Mouse (Mus musculus) lung, postnatal 14 days (tissue): Measurements from ENCODE around the gene Muc13.

Source experiments
- DNase-seq: peaks from one replicate; pipeline ENCODE4 v3.0.0; 2021

The Muc13 gene

DNA sequence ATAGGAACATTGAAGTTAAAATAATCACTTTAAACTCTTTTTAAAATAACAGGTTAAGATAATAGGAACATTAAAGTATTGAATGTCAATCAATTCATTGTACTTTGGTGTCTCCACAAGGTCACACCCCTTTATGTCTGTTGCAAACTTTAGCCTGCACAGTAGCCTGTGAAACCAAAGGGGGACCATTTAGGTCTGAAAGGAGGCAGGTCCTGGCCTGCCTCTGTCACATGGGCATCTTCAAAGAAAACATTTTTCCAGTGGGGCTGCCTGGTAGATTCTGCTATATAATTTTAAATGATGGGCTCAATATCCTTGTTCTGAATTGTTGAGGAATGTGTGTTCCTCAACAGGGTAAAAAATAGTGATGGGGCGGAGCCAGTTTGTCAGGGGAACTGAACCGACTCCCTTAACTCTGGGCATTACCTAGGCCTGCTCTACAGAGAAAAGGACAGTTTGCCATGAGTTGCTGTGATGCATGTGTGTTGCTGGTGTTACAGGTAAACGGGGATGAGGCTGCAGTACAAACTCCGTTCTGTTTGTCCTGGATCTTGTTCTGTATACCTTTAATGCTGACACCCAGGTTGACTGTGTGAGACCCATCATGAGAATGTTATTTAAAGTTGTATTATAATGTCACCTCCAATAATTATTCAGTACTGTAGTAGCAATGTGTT, 22.9 kb upstream of the Muc13 start:
- no peak for DNase-seq

DNA sequence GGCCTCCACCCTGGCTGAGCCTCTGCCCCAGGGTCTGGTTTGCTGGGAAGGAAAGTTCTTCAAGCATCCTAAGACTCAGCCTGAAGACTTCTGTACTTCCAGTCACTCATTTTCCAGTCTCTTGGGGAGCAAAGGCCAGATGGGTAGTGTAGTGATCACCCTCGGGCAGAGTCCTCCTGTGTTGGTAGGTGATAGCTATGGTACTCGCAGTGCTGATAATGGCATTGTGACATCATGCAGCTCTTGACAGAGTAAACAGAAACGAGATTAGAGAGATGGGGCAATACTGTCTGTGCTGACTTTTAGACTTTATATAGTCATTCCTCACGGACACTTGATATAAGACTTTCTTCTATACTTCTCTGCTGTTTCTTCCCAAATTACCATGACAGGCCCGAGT, 21.0 kb upstream of the Muc13 start:
- DNase-seq, result no peak

DNA sequence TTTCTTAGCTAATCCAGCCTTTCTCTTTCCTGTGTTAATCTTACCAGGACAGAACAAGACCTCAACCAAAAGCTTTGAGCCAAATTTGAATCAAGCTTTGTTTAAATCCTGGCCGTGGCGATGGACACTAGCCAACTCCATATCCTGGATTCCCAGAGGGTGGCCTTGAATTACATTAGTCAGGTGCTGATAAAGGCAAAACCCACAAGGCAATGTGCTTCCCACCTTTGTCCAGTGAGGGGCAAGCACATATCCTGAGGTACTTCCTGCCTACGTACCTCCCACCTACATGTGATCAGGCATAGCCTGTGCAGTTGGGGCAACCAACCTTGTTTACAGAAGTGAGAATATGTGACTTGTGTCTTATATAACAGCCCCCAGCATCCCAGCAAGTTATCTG, 18.9 kb upstream of the Muc13 start:
- no peak for DNase-seq

DNA sequence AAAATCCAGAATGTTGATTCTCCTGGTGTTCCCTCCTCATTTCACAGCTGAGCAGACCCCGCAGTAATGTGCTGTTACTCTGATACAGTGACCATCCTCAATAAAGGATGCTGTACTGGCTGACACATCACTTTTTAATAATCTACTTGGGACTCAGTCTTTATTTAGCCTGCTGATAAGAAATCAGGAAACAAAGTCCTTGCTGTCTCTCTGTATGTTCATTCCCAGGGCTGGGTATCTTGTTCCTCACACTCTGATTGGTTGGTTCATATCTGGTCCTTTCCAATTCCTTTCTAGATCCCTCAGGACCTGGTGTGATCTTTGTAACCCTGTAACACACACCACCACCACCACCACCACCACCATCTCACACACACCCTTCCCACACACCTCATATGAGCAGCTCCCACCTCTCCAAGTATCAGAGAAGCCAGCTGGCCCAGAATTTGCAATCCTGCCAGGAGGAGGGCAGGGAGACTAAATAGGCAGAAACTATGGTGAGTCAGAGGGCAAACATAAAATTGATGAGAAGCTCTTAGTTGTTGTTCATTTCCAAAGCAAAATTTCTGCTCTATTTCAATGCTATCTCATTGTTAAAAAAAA, 18.0 kb upstream of the Muc13 start:
- DNase-seq, result no peak

DNA sequence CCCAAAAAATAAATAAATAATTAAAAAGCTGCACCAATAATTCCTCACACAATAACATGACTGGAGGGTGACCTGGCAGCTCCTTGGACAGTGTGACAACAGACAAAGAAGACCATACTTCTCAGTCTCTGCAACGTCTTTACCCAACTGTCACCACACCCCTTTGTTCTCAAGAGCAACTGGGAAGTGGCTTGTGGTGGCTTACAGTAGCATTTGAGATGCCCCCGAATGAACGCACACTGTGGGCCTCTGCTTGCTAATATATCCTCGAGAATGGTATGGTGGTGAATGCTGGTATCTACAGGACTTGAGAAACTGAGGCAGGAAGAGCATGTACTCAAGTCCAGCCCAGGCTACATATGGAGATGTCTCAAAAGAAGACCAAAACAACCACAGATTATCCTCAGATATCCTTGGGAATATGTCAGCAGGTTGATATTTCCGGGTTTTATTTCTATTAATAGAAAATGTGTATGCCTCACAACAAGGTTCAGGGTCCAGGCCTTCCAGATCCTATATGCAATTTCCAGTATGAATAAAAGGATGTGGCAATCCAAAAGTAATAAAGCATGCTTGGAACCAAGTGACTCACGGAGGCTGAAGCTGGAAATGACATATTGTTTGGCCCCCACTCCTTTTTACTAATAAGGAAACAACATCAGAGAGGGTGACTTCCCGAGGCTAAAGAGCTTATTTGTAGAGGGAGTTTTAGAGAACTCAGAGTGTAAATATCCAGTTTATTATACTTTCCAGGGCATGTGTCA, 16.9 kb upstream of the Muc13 start:
- no peak for DNase-seq

DNA sequence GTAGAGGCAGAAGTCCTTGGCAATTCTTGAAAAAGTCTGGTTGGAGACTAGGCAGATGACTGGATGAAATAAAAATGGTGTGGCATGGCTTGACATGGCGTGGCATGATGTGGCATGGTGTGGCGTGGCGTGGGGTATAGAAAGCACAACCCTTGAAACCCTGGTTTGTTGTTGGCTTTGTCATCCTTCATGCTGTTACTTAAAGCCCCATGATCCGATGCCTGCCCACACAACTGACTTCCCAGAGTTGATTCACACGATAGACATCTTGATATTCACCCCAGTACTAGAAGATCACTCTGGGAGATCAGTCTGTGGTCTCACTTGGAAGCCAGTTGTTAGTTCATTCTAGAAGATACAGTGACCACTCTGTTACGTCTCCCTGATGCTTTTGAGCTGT, 16.2 kb upstream of the Muc13 start:
- DNase-seq, result no peak

DNA sequence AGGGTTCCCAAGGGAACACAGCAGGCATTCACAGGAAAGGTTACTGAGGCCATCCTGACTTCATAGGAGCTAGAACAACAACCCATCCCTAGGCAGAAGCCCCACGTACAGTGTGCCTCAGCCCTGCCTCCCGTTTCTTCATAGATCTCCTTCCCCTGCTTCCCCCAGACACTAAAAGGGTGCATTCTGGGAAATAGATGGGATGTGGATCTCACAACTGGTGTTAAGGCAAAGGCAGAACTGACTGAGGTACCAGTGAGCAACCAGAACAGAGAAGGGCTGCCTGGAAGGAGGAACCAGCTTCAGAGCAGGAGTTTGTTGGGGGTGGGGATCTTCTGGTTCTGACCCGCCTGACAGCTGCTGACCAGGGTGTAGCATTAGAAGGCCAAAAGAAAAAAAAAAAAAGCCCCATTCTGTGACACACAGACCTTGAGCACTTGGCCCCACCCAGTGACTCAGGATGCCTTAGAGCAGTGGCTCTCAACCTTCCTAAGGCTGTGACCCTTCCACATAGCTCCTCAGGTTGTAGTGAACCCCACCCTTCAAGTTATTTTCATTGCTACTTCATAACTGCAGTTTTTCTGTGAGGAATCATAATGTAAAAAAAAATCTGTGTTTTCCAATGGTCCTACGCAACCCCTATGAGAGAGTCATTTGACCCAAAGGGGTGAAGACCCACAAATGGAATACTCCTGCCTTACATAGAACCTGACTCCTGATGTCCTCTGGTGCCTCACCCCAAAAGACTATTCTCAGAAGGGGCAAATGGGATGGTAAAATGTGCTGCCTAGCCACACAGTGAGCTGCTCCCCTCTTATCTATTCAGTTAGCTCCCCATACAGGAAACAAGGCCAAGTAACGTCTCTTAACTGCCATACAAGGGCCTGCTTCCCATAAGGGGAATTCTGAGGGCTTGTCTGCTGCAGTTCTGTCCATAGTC, 11.8 kb upstream of the Muc13 start:
- no peak for DNase-seq

DNA sequence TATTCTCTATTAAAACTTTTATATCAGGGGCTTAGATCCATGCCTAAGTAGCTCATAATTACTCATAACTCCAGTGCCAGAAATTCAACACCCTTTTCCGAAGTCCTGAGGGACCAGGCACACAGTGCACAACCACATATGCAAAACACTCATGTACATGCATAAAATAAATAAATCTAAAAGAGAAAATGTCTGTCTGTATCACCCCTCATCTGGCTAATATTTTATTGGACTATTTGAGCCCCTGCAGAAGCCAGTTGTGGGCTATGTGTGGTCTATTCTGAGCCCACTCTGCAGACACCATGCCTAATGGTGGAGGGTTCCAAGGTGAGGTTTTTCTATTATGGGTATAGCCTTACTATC, 11.1 kb upstream of the Muc13 start:
- no peak for DNase-seq

DNA sequence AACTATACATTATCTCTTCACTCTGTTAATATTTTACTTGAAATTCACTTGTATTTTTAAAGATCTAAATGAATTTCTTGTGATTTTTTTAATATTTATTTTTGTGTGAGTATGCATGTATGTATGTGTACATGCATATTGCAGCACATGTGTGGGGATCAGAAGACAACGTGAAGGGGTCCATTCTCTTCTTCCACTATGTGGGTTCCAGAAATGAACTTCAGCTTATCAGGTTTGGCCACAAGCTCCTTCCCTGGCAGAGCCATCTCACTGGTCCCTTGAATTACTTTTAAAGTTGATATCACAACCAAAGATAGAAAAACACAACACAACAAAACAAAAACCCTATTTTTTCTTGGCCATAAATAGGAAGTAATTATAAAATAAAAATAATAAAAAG, 9.3 kb upstream of the Muc13 start:
- no peak for DNase-seq

DNA sequence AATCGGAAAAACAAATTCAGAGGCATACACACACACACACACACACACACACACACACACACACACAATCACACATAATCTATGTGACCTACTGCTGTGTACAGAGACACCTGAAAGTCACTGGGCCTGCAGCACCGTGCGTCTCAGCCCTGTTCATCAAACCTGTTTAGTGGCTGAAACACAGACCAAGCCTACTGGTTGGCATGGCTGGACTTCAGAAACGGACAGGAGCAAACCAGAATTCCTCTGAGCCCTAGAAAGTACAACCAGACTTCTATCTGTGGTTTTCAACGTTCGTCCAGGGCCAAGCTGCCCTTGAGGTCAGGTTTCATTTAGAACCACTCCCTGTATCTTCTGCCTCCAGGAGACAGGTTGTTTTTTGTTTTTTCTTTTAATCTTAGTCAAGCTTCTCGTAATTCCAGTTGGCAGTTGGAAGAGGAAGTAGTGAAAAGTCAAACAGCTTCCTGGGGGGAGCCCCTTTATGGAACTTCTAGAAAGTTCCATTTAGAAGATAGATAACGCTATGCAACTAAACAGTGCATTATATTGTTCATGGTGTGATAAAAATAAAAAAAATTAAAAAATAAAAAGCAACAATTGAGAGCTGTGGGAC, 8.6 kb upstream of the Muc13 start:
- DNase-seq, result no peak

DNA sequence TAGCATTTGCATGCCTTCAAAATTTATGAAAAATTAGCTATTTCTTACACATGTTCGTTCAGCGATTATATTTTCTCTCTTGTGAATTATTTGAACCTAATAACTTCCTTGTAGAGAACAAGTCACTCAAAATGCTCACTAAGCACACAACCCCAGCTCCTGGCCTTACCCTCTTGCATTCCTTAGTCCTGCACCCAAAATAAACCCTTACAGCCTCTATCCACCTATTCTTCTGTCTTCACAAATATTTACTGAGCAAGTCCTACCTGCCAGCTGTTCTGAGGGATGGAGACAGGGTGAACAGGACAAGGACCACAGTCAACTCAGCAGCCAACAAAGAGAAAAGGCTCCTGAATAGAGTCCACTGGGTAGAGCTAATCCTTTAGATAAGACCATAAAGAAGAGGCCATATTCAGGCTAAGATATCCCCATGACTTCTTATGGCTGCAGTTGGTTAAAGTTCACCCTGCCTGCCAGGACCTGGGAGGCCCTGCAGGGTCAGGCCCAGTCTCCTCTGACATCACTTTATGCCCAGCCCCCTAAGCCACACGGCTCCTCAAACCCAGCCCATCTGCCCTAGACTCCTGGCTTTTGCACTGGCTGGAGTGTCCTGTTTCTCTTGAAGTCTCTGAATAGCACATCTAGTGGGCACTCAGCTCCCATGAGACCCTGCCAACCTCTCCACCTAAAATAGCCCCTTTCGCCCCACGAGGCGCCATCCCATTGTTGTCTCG, 7.0 kb upstream of the Muc13 start:
- no peak for DNase-seq

DNA sequence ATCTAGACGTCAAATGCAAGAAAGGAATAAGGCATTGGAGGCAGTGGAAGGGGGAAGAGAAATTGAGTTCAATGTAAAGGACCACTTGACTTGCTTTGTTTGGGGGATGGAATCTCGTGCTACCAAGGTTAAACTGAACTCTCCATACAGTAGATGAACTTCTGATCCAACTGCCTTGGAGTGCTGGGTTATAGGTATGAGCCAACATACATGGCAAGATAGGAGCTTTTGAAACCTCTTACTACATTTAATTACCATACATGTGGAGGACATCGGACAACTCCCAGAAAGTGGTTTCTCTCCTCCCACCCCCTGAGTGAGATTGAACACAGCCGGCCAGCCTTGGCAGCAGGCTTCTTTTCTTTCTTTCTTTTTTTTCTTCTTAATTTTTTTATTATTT, 1.3 kb downstream of the Muc13 start:
- DNase-seq, result no peak

DNA sequence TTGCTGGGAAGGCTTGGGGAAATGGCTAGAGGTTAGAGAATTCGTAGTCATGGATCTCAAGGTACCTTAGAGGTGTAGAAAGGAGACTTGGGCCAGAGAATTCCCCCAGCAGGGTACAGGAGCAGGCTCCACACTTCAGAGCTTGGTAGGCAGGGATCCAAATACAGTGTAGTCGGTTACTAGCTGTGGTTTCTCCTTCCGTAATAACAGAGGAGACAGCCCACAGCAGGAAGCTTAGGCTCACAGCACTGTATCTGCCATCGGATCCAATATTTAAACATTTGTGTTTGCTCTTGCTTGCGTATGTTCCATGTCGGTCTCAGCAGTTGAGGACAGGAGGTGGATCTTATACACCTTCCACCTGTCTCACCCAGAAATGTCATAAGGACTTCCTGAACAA, 2.0 kb downstream of the Muc13 start:
- no peak for DNase-seq

DNA sequence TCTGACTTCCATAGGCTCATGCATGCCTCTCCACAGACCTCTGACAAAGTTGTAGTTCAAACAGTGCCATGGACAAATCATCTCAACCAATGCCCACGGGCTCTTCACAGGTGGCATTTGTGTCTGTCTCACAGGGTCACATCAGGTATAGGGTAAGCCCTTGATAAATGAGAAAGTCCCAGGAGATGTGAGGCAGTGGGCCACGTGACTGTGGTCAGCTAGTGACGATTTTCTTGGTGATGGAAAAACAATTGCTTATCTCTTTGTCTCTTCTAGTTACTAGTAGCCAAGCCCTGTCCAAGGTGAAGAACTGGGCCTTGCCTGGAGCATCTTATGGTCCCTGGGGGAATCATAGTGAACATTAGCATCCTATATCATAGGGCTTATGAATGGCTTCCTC, 2.9 kb downstream of the Muc13 start:
- no peak for DNase-seq

DNA sequence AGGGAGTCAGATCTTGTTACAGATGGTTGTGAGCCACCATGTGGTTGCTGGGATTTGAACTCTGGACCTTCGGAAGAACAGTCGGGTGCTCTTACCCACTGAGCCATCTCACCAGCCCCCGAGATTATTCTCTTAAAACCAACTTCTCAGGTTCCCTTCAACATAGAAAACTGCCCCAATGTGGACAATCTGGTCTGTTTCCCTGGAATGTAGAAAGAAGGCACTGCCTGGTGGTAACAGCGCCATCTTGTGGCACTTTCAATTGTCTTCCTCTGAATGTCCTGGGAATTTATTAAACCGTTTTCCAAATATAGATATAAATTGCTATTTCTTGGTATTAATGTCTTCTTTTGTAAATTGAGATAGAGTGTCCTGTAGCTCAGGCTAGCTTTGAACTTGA, 4.0 kb downstream of the Muc13 start:
- DNase-seq, result peak; percentile 80

DNA sequence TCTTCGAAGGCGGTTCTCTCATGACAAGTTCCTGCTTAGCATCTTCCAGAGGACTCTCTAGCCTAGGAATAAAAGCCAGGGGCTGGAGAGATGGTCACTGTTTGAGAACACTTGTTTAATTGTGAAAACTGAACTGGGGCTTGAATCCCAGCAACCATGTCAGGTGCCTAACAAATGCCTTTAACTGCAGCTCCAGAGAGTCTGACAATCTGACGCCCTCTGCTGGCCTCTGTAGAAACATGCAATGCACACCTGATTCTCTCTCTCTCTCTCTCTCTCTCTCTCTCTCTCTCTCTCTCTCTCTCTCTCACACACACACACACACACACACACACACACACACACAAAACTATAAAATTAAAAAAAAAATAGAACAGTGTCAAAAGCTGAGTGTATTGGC, 16.2 kb downstream of the Muc13 start:
- DNase-seq, result no peak

DNA sequence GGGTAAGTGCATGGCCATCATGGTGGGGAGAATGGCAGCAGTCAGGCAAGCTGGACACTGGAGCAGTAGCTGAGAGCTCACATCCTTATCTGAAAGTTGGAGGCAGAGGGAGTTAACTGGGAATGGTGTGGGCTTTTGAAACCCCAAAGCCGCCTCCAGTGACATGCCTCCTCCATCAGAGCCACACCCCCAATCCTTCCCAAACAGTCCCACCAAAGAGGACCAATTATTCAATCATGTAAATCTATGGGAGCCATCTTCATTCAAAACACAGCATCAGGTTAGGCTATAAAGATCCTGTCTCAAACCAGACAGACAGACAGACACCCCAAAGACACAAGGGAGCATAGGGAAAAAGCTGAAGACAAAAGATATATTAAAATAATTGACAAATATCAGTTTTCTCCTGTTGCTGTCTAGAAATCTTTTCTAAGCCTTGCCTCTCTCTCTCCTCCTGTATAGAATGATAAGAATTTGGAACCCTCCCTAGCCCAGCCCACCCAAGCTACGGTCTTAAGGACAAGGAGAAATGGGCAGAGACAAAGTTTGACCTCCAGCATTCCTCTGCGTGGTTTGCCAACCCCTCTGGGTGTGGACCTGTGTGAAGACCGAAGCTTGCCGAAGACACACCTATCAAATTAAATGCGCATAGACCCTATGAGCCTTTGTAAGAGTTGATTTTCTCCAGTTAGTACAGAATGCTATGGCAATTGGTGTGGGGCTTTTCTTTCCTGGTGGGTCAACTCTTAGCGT, 24.8 kb downstream of the Muc13 start:
- no peak for DNase-seq

DNA sequence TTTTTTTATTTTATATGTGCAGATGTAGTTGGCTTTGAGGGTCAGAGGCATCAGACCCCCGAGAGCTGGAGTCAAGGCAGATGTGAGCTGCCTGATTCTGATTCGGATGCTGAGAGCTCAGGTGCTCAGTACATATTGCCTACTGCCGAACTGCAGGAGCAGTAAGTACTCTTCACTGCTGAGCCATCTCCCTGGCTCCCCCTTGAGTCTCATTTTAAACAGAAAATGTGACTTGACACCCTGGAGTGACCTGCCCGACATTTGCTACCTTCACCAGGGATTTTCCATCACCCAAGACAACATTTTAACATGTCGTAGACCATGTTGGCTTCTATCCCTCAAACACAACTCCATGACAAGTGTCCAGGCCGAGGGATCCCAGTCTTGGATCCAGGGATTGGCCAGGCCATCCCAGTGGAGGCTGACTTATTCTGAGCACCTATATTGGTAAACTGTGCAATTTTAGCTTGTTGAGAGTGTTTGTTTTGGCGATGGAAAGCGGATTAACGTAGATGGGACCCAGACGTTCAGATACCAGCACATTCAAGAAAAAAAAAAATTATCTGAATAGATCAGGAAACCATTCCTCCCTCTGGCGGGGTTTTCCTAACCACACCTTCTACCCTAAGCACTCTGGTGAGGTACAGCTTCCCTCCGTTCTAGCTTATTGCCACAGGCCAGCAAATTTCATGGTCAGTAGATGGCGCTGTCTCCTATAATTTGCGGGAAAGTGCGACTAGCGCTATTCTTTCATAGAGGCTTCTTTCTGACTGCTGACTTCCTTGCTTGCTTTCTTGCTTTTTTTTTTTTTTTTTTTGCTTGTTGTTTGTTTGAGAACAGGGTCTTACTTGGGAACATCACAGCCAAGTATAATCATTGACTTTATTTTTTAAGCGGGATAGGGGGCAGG, 26.7 kb downstream of the Muc13 start:
- DNase-seq, result peak; percentile 94

DNA sequence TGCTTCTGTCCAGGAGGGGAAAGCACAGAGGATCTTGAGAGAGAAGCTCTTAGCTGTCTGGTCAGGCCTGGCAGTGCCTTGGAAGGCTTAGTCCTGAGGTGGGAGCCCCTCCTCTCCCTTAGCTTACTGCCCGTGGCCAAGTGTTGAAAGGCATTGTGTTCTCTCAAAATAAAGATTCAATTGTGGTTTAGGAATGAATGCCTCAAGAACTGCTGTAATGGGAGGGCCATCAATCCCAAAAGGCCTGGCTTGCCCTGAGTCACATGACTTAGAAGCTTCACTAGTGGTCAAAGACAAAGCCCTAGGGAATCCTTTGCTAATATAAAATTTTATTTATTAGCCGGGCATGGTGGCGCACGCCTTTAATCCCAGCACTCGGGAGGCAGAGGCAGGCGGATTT, 30.8 kb downstream of the Muc13 start:
- no peak for DNase-seq

DNA sequence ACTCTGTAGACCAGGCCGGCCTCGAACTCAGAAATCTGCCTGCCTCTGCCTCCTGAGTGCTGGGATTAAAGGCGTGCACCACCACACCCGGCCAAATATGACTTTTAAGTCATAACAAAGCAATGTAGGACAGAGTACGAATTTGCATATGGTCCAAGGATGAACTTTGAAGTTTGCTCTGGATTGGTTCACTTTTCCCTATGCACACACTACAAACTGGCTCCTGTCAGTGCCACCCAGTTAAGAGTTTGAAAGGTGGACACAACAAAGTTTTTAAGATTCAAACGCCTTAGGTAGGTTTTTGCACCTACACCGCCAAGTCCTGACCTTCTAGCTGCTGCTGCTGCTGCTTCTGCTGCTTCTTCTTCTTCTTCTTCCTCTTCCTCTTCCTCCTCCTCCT, 34.7 kb downstream of the Muc13 start:
- no peak for DNase-seq
